Mouse (Mus musculus) CH12.LX (cell line): ENCODE data around the gene Ppp1r3c. TPM values are rescaled to one million over a fixed set of nuclear protein-coding genes. Genes with fewer than 3 reads are reported as not detected.

ENCODE experiments used
- DNase-seq: peaks from one replicate; pipeline ENCODE4 v3.0.0-alpha.2; 2013; ENCODE audit errors: extremely low read depth
- H3K27ac ChIP-seq: 2 replicates; pipeline ENCODE4 v1.5.1; 2012; ENCODE audit warnings: low read depth, mild to moderate bottlenecking, control low read depth, moderate library complexity; ENCODE audit not compliant: insufficient read depth
- H3K27me3 ChIP-seq: replicated peaks from 2 replicates; pipeline ENCODE3; 2012; ENCODE audit warnings: inconsistent platforms
- H3K36me3 ChIP-seq, 2 experiments: replicated peaks in 1 of 2; 2 replicates each; pipeline versions ENCODE3 to v1.6.1; 2012; ENCODE audit warnings: inconsistent platforms in 1 of 2, low read length in 1 of 2, mild to moderate bottlenecking in 1 of 2, mixed read lengths in 1 of 2, moderate library complexity in 1 of 2; ENCODE audit not compliant: control insufficient read depth in 1 of 2, insufficient read depth in 1 of 2
- H3K4me1 ChIP-seq, 2 experiments: 2 replicates each; pipeline ENCODE4 v1.6.1; 2012; ENCODE audit warnings: inconsistent platforms in 1 of 2, moderate library complexity in 1 of 2; ENCODE audit not compliant: insufficient read depth in 2 of 2, control insufficient read depth in 1 of 2
- H3K4me2 ChIP-seq: 2 replicates; pipeline ENCODE4 v1.6.1; 2012; ENCODE audit warnings: low read depth, mild to moderate bottlenecking, control low read depth; ENCODE audit not compliant: poor library complexity, insufficient read depth, severe bottlenecking
- H3K4me3 ChIP-seq, 3 experiments: fragments of 150-350 bp in 1 of 3; sonication (generic) in 1 of 3; replicated peaks in 1 of 3; 2 replicates each; pipeline versions ENCODE3 to v1.5.1; 2011 to 2012; ENCODE audit warnings: low read depth in 2 of 3, low read length in 2 of 3, mild to moderate bottlenecking in 2 of 3, moderate library complexity in 2 of 3, control low read depth in 1 of 3, improper control_type of control experiment in 1 of 3, inconsistent platforms in 1 of 3, mixed read lengths in 1 of 3; ENCODE audit not compliant: poor library complexity in 1 of 3
- H3K79me2 ChIP-seq: replicated peaks from 2 replicates; pipeline ENCODE4 v1.6.1; 2012; ENCODE audit warnings: mild to moderate bottlenecking, moderate library complexity; ENCODE audit not compliant: control insufficient read depth, poor library complexity, insufficient read depth, severe bottlenecking; ENCODE audit errors: extremely low read depth
- H3K9ac ChIP-seq: 2 replicates; pipeline ENCODE4 v1.6.1; 2012; ENCODE audit warnings: low read depth, mild to moderate bottlenecking, control low read depth, moderate library complexity; ENCODE audit not compliant: insufficient read depth
- H3K9me3 ChIP-seq: replicated peaks from 2 replicates; pipeline ENCODE3; 2012; ENCODE audit warnings: low read length, inconsistent platforms, mixed read lengths
- CTCF ChIP-seq, 2 experiments: IDR thresholded peaks in 1 of 2; conservative IDR thresholded peaks in 1 of 2; 2 replicates each; pipeline ENCODE4 v1.5.1; 2011 to 2012; ENCODE audit warnings: low read depth in 2 of 2, low read length in 2 of 2, improper control_type of control experiment in 1 of 2, inconsistent platforms in 1 of 2, mild to moderate bottlenecking in 1 of 2, moderate library complexity in 1 of 2
- EP300 ChIP-seq: IDR thresholded peaks from 2 replicates; pipeline ENCODE4 v1.6.1; 2011; ENCODE audit warnings: low read length, improper control_type of control experiment
- JUN ChIP-seq: IDR thresholded peaks from 2 replicates; pipeline ENCODE4 v1.6.1; 2011; ENCODE audit warnings: low read depth, mild to moderate bottlenecking, low read length, improper control_type of control experiment, moderate library complexity; ENCODE audit not compliant: insufficient read depth
- KAT2A ChIP-seq: IDR thresholded peaks from 2 replicates; pipeline ENCODE4 v1.6.1; 2012; ENCODE audit warnings: low read length, improper control_type of control experiment, inconsistent platforms; ENCODE audit not compliant: insufficient replicate concordance
- NELFE ChIP-seq: IDR thresholded peaks from 2 replicates; pipeline ENCODE4 v1.6.1; 2011; ENCODE audit warnings: low read depth, low read length, improper control_type of control experiment
- POLR2A ChIP-seq: IDR thresholded peaks from 2 replicates; pipeline ENCODE4 v1.6.1; 2011; ENCODE audit warnings: low read depth, mild to moderate bottlenecking, improper control_type of control experiment, low read length
- RAD21 ChIP-seq: IDR thresholded peaks from 2 replicates; pipeline ENCODE4 v1.6.1; 2011; ENCODE audit warnings: low read depth, mild to moderate bottlenecking, low read length, improper control_type of control experiment, moderate library complexity
- SMC3 ChIP-seq: IDR thresholded peaks from 2 replicates; pipeline ENCODE4 v1.6.1; 2011; ENCODE audit warnings: low read depth, low read length, improper control_type of control experiment
- ZKSCAN1 ChIP-seq: IDR thresholded peaks from 2 replicates; pipeline ENCODE4 v1.6.1; 2012; ENCODE audit warnings: low read depth, inconsistent platforms, low read length, improper control_type of control experiment, borderline replicate concordance
- dilution Hi-C: fragments of 300-500 bp; cut with MboI; formaldehyde crosslinking; loops from 2 replicates; pipeline ENCODE4 v1.14.3; 2020; ENCODE audit warnings: low sequenced_read_pairs; ENCODE audit not compliant: extremely low pct_unique_long_range_greater_than_20kb, extremely low pct_ligation_motif_present
- in situ Hi-C: fragments of 300-500 bp; cut with MboI; formaldehyde crosslinking; loops from 3 replicates; pipeline ENCODE4 v1.14.3; 2019; ENCODE audit warnings: low sequenced_read_pairs, low pct_ligation_motif_present, low pct_unique_long_range_greater_than_20kb, mixed read lengths
- polyA plus RNA-seq: library from polyadenylated mRNA; unstranded; fragments of >175 nt; gene quantifications from 2 replicates; pipeline ENCODE4 v1.2.1, GENCODE M21; 2012; ENCODE audit warnings: low read depth; ENCODE audit not compliant: insufficient read length
- total RNA-seq, 2 experiments: library from RNA; depleted of rRNA; stranded (reverse); fragments of 300-350 nt in 1 of 2; fragments of >200 nt in 1 of 2; gene quantifications; 2 replicates each; pipeline ENCODE4 v1.2.3; 2012 to 2014

Gene Ppp1r3c
- total and polyA plus RNA-seq, 3 experiments, result not detected

GRCm38 (mm10) chr19:36738009-36738408, 1.6 kb upstream of the Ppp1r3c start:
- no peaks in the 10 kb centered on the region for H3K27me3 ChIP-seq
- no peak for TF ChIP-seq ZKSCAN1
- no peak for TF ChIP-seq KAT2A
- peak; percentile 41 for TF ChIP-seq SMC3
- TF ChIP-seq NELFE, result no peak
- TF ChIP-seq CTCF (conservative IDR thresholded peaks at IDR 0.05 in 1 of 2, IDR thresholded peaks at IDR 0.05 in 1 of 2; ENCODE audit: low read depth in 2 of 2, low read length in 2 of 2), result peak; percentile 7 to 54; a peak in 2 of 4 replicates
- peak; percentile 46 for TF ChIP-seq RAD21
- TF ChIP-seq JUN, result no peak
- TF ChIP-seq POLR2A, result no peak
- H3K79me2 ChIP-seq, result no peaks in the 10 kb centered on the region
- H3K4me1 ChIP-seq, result peaks cover 0 to 6% of the 10 kb centered on the region in 2 experiments; a peak in 1 of 4 replicates
- no peak overlapping the region for H3K27ac ChIP-seq
- no peaks in the 10 kb centered on the region for H3K36me3 ChIP-seq
- in situ Hi-C loops, result no loop called here
- no peaks in the 10 kb centered on the region for H3K9me3 ChIP-seq
- DNase-seq, result peak; percentile 19
- no peak overlapping the region for H3K4me3 ChIP-seq
- dilution Hi-C loops, result no loop called here
- H3K9ac ChIP-seq, result no peak overlapping the region
- no peak overlapping the region for H3K4me2 ChIP-seq

- Histone ChIP-seq H3K9me3 (no peaks in the 10 kb centered on the region), H3K4me3 (no peak overlapping the region), H3K36me3 (no peaks in the 10 kb centered on the region), H3K4me2 (no peak overlapping the region), H3K79me2 (no peaks in the 10 kb centered on the region), H3K4me1 (peaks cover 0 to 6% of the 10 kb centered on the region in 2 experiments; a peak in 1 of 4 replicates)
- no peak for DNase-seq
- TF ChIP-seq POLR2A (no peak), RAD21 (no peak), EP300 (no peak)
- TF ChIP-seq, all 38 proteins: peak for 0
- dilution Hi-C loops, result no loop called here
- Histone ChIP-seq H3K9ac (no peak overlapping the region), H3K27ac (no peak overlapping the region), H3K27me3 (no peaks in the 10 kb centered on the region)
- in situ Hi-C loops, result no loop called here
Observed at GRCm38 (mm10) chr19:36737087-36737486, 634 bp upstream of the Ppp1r3c start.

- TF ChIP-seq KAT2A, result no peak
- H3K4me1 ChIP-seq, result peaks cover 5 to 8% of the 10 kb centered on the region in 2 experiments; a peak in 2 of 4 replicates
- H3K27ac ChIP-seq, result no peak overlapping the region
- H3K27me3 ChIP-seq, result no peaks in the 10 kb centered on the region
- no peaks in the 10 kb centered on the region for H3K79me2 ChIP-seq
- dilution Hi-C loops, result no loop called here
- H3K9me3 ChIP-seq, result no peaks in the 10 kb centered on the region
- H3K4me2 ChIP-seq, result no peak overlapping the region
- no peaks in the 10 kb centered on the region for H3K36me3 ChIP-seq
- no peak overlapping the region for H3K4me3 ChIP-seq
- DNase-seq, result no peak
- no peak overlapping the region for H3K9ac ChIP-seq
- in situ Hi-C loops, result no loop called here
Observed at GRCm38 (mm10) chr19:36734308-36735038, 2.0 kb downstream of the Ppp1r3c start.
